Mouse (Mus musculus) kidney, postnatal 25 days (tissue): ENCODE measurements around the gene Olfr1061.
"Not testable (repeated sequence)": the region's sequence is repeated elsewhere in the genome, so short reads cannot be mapped to it uniquely, and the experiment has no call there.

Source experiments
- DNase-seq, 2 experiments: peaks; one replicate each; pipeline ENCODE4 v3.0.0; 2021; ENCODE audit warnings: mixed read lengths in 2 of 2

The Olfr1061 gene

GRCm38 (mm10) chr2:86413950-86414349, at the start of gene Olfr1061:
Olfr1061 (minus strand) TSS chr2:86414050.
- no peak for DNase-seq

GRCm38 (mm10) chr2:86460434-86460833, 46.6 kb upstream of the Olfr1061 start:
- DNase-seq, result no peak

GRCm38 (mm10) chr2:86456169-86456568, 42.3 kb upstream of the Olfr1061 start, which contains the start of gene Olfr1066:
Olfr1066 (minus strand) TSS chr2:86456269.
- no peak for DNase-seq

- not testable (repeated sequence) for DNase-seq
Measured at GRCm38 (mm10) chr2:86450491-86450890, 36.6 kb upstream of the Olfr1061 start, which contains the start of gene Olfr1065. Olfr1065 (minus strand) TSS chr2:86450591.

GRCm38 (mm10) chr2:86442101-86442500, 28.3 kb upstream of the Olfr1061 start:
- DNase-seq, result not testable (repeated sequence)

- DNase-seq, result not testable (repeated sequence)
Measured at GRCm38 (mm10) chr2:86428511-86428910, 14.7 kb upstream of the Olfr1061 start.

GRCm38 (mm10) chr2:86426649-86427048, 12.8 kb upstream of the Olfr1061 start, which contains the start of gene Olfr1062:
Olfr1062 (minus strand) TSS chr2:86426749.
- not testable (repeated sequence) for DNase-seq

GRCm38 (mm10) chr2:86395114-86395513, 18.7 kb downstream of the Olfr1061 start:
- DNase-seq, result no peak

- not testable (repeated sequence) for DNase-seq
Measured at GRCm38 (mm10) chr2:86388461-86388860, 25.4 kb downstream of the Olfr1061 start, which contains the start of gene Olfr1058. Olfr1058 (minus strand) TSS chr2:86388561.

- DNase-seq, result no peak
Measured at GRCm38 (mm10) chr2:86378293-86378692, 35.6 kb downstream of the Olfr1061 start, which contains the start of gene Olfr1057. Olfr1057 (minus strand) TSS chr2:86378393.

- DNase-seq, result not testable (repeated sequence)
Measured at GRCm38 (mm10) chr2:86366342-86366741, 47.5 kb downstream of the Olfr1061 start.
